Comparison of ENCODE assay signal across 16 mouse cellular contexts in genomic region chr6:54655471-54656095, GRCm38 (mm10). TPM values are rescaled to one million over a fixed set of nuclear protein-coding genes. Genes with fewer than 3 reads are reported as not detected.
DNase-seq lines count a peak whose midpoint lies in the region; ATAC-seq and TF ChIP-seq lines count a peak whose summit lies in the region.
"Had no signal": no experiment of that assay in that cellular context is flagged by ENCODE, and none has a peak within 500 bp of the region (broad histone marks: within the 10 kb centered on the region; RNA-seq: fewer than 3 reads in every experiment).

No protein-coding gene starts in this region.

- H3K27me3 ChIP-seq in kidney, adult 2 months (replicated peaks; ENCODE audit: control insufficient read depth, insufficient read depth, low read length): no peaks in the 10 kb centered on the region
- no peaks in the 10 kb centered on the region for H3K27me3 ChIP-seq in Patski
- H3K27me3 ChIP-seq in midbrain, embryonic 16.5 days (ENCODE audit: control insufficient read depth, insufficient read depth, low read depth, low read length): no peaks in the 10 kb centered on the region
- H3K27me3 ChIP-seq: forebrain, embryonic 15.5 days; liver, embryonic 13.5 days; midbrain, embryonic 12.5 days; neural tube, embryonic 12.5 days; stomach, embryonic 15.5 days had no signal

- peak; percentile 67 for ATAC-seq in Patski
- ATAC-seq in midbrain, embryonic 16.5 days: no peak
- ATAC-seq: forebrain, embryonic 15.5 days had no signal

- no peak overlapping the region for H3K27ac ChIP-seq in kidney, adult 2 months (ENCODE audit: insufficient read depth, low read depth, low read length)
- H3K27ac ChIP-seq in midbrain, embryonic 16.5 days (ENCODE audit: low read length): no peak overlapping the region
- H3K27ac ChIP-seq: forebrain, embryonic 15.5 days; hindbrain, embryonic 10.5 days; liver, embryonic 13.5 days; midbrain, embryonic 12.5 days; neural tube, embryonic 12.5 days; stomach, embryonic 15.5 days had no signal

- peak; percentile 14 for DNase-seq in kidney, adult 2 months
- DNase-seq in kidney, postnatal 25 days: no peak
- peak; percentile 61 for DNase-seq in Patski (ENCODE audit: low read depth, low spot score)
- DNase-seq in gastrocnemius, adult 8-10 months (ENCODE audit: low spot score in 2 of 2): peak; percentile 5 to 22
- peak; percentile 13 for DNase-seq in lung, postnatal 10 days
- DNase-seq in thymus, postnatal 14 days: no peak
- no peak for DNase-seq in spleen, adult 18-20 months
- DNase-seq: cerebellum, adult 2 months; kidney, adult 11 months; liver, embryonic 13.5 days had no signal

- no peaks in the 10 kb centered on the region for H3K4me1 ChIP-seq in kidney, adult 2 months (ENCODE audit: control insufficient read depth, insufficient read depth, low read length)
- H3K4me1 ChIP-seq in midbrain, embryonic 16.5 days (ENCODE audit: control insufficient read depth, insufficient read depth, low read length): no peaks in the 10 kb centered on the region
- H3K4me1 ChIP-seq: forebrain, embryonic 15.5 days; hindbrain, embryonic 10.5 days; liver, embryonic 13.5 days; midbrain, embryonic 12.5 days; neural tube, embryonic 12.5 days; stomach, embryonic 15.5 days had no signal

- H3K9me3 ChIP-seq in midbrain, embryonic 16.5 days (replicated peaks; ENCODE audit: control insufficient read depth, low read length, poor library complexity, severe bottlenecking): no peaks in the 10 kb centered on the region
- H3K9me3 ChIP-seq: forebrain, embryonic 15.5 days; hindbrain, embryonic 10.5 days; liver, embryonic 13.5 days; midbrain, embryonic 12.5 days; neural tube, embryonic 12.5 days; stomach, embryonic 15.5 days had no signal

- H3K4me3 ChIP-seq in kidney, adult 2 months (ENCODE audit: insufficient read depth, low read depth, low read length): no peak overlapping the region
- no peak overlapping the region for H3K4me3 ChIP-seq in midbrain, embryonic 16.5 days (ENCODE audit: low read depth, low read length)
- H3K4me3 ChIP-seq: forebrain, embryonic 15.5 days; hindbrain, embryonic 10.5 days; liver, embryonic 13.5 days; midbrain, embryonic 12.5 days; neural tube, embryonic 12.5 days; stomach, embryonic 15.5 days had no signal

- POLR2A ChIA-PET in Patski (lab: Charles Lee): no interaction called here

- no peak overlapping the region for H3K9ac ChIP-seq in midbrain, embryonic 16.5 days (ENCODE audit: low read depth, low read length)
- H3K9ac ChIP-seq: forebrain, embryonic 15.5 days; liver, embryonic 13.5 days; midbrain, embryonic 12.5 days; neural tube, embryonic 12.5 days; stomach, embryonic 15.5 days had no signal

- H3K36me3 ChIP-seq in kidney, adult 2 months (ENCODE audit: control insufficient read depth, insufficient read depth, low read length): no peaks in the 10 kb centered on the region
- H3K36me3 ChIP-seq in midbrain, embryonic 16.5 days (ENCODE audit: control insufficient read depth, insufficient read depth, low read length): no peaks in the 10 kb centered on the region
- H3K36me3 ChIP-seq: forebrain, embryonic 15.5 days; hindbrain, embryonic 10.5 days; liver, embryonic 13.5 days; midbrain, embryonic 12.5 days; neural tube, embryonic 12.5 days; stomach, embryonic 15.5 days had no signal

- CTCF ChIA-PET in Patski (lab: Charles Lee): interaction anchor here (0.6 to 1.5 kb wide), 6 partner anchors 9 to 175 kb away, joined by 3 to 4 read pairs (median 3); partner anchors contain the start of gene Plekha8

- WGBS in kidney, adult 2 months: 72% methylated on average over 11 of the region's 11 CpGs
- 86% methylated on average over 11 of the region's 11 CpGs for WGBS in midbrain, embryonic 16.5 days

- no peak overlapping the region for H3K4me2 ChIP-seq in midbrain, embryonic 16.5 days (ENCODE audit: low read length)
- H3K4me2 ChIP-seq: forebrain, embryonic 15.5 days; liver, embryonic 13.5 days; midbrain, embryonic 12.5 days; neural tube, embryonic 12.5 days; stomach, embryonic 15.5 days had no signal

- in situ Hi-C loops in Patski (cut with MboI; ENCODE audit: low pct_unique_long_range_greater_than_20kb): no loop called here

- no peak for TF ChIP-seq POLR2A in kidney, adult 2 months (IDR thresholded peaks at IDR 0.05; ENCODE audit: low read depth, low read length)

- no peak for TF ChIP-seq CTCF in kidney, adult 2 months (conservative IDR thresholded peaks at IDR 0.05; ENCODE audit: insufficient read depth, insufficient read length, low read depth, low read length)
- TF ChIP-seq CTCF in Patski (IDR thresholded peaks at IDR 0.05): no peak

RNA-seq across cellular contexts. Expression of gene Mturn, which starts 25.8 kb away (rescaled TPM):
- polyA plus RNA-seq in kidney, adult 2 months (2012; rRNA removed): 23.9 and 25.9 TPM in 2 replicates
- polyA plus RNA-seq in Patski (2021): 3.6 TPM
- 1 to 10 TPM; 4.8 to 6.6 (median 6.1) TPM for total RNA-seq in gastrocnemius, adult 8-10 months (2022)
- 123 and 128 TPM in 2 replicates for polyA plus RNA-seq in midbrain, embryonic 16.5 days (2015; fragmentation: Nextera tagmentation; extraction: Ambion mirVana)

RNA-seq across cellular contexts. Expression of gene Fkbp14, which starts 58.5 kb away (rescaled TPM):
- polyA plus RNA-seq in kidney, adult 2 months (2012; rRNA removed): 3.7 and 4.5 TPM in 2 replicates
- 21.6 TPM for polyA plus RNA-seq in Patski (2021)
- 1 to 10 TPM; 3.8 to 5.3 (median 4.8) TPM for total RNA-seq in gastrocnemius, adult 8-10 months (2022)
- polyA plus RNA-seq in midbrain, embryonic 16.5 days (2015; fragmentation: Nextera tagmentation; extraction: Ambion mirVana): 7.1 and 8.1 TPM in 2 replicates

Comparison
In these comparisons a context has a peak if more than half of its experiments do, and no peak if none do; other contexts are left out.
1. DNase-seq: peak in kidney, adult 2 months (single experiment), Patski (single experiment), gastrocnemius, adult 8-10 months (2 of 2) and lung, postnatal 10 days (single experiment); none in kidney, postnatal 25 days (0 of 2), thymus, postnatal 14 days (single experiment) and spleen, adult 18-20 months (0 of 2).